Mouse (Mus musculus): ENCODE measurements around the gene Akap17b. TPM values are rescaled to one million over a fixed set of nuclear protein-coding genes. Genes with fewer than 3 reads are reported as not detected.
A peak's percentile ranks its signal among the peaks of the same experiment; 100 is the strongest.

Gene Akap17b
- polyA plus RNA-seq, 1 experiment, result 9.5 TPM

DNA sequence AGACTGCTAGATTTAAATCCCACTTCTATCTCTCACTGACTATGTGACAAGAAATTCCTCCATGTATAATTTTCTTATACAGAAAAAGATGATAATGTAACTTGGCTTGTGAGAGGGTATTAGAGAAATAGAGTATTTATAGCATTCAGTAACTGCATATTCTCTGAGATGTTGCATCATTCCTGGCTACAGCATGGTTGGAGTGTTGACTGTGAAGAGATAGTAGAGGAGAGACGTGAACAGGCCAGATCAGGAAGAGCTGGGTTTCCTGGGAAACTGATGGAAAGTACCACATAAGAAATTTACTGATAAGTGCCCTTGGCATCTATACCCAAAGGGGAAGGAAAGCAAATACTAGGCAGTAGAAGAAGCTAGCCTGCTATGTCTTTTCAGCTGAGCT lies 54.1 kb downstream of the Akap17b start:
- Histone ChIP-seq H3K27ac (ENCODE audit: insufficient read depth, low read length) (no peak overlapping the region), H3K4me1 (ENCODE audit: control insufficient read depth, insufficient read depth, low read length) (peaks cover 2% of the 10 kb centered on the region; the same call in 1 of the 2 replicates), H3K4me3 (ENCODE audit: insufficient read depth, low read length) (no peak overlapping the region)
- TF ChIP-seq CTCF (IDR thresholded peaks at IDR 0.05; ENCODE audit: extremely low read depth, insufficient read depth, low read length) (no peak), POLR2A (IDR thresholded peaks at IDR 0.05; ENCODE audit: extremely low read depth, insufficient read depth, low read length) (no peak)

DNA sequence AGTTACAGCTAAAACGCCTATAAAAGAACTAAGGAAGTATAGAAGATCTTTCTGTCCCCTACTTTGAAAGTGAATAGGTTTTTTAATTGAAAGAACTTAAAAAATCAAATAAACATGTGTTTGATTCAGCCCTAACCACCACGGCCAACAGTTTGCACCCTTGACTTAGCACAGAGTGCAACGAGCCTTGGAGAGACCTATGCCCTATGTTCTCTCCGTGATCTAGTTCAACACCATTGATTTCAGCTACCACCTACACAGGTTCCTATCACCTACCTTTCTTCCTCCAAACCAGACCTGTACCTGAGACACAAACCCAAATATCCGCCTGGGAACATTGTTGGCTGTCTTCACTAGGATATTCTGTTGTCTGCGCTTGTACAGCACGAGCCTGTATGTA lies 54.9 kb downstream of the Akap17b start:
- TF ChIP-seq CTCF (IDR thresholded peaks at IDR 0.05; ENCODE audit: extremely low read depth, insufficient read depth, low read length) (no peak), POLR2A (IDR thresholded peaks at IDR 0.05; ENCODE audit: extremely low read depth, insufficient read depth, low read length) (no peak)
- no peak overlapping the region for H3K4me3 ChIP-seq (ENCODE audit: insufficient read depth, low read length)
- peaks cover 2% of the 10 kb centered on the region; the same call in 1 of the 2 replicates for H3K4me1 ChIP-seq (ENCODE audit: control insufficient read depth, insufficient read depth, low read length)
- H3K27ac ChIP-seq (ENCODE audit: insufficient read depth, low read length), result no peak overlapping the region

DNA sequence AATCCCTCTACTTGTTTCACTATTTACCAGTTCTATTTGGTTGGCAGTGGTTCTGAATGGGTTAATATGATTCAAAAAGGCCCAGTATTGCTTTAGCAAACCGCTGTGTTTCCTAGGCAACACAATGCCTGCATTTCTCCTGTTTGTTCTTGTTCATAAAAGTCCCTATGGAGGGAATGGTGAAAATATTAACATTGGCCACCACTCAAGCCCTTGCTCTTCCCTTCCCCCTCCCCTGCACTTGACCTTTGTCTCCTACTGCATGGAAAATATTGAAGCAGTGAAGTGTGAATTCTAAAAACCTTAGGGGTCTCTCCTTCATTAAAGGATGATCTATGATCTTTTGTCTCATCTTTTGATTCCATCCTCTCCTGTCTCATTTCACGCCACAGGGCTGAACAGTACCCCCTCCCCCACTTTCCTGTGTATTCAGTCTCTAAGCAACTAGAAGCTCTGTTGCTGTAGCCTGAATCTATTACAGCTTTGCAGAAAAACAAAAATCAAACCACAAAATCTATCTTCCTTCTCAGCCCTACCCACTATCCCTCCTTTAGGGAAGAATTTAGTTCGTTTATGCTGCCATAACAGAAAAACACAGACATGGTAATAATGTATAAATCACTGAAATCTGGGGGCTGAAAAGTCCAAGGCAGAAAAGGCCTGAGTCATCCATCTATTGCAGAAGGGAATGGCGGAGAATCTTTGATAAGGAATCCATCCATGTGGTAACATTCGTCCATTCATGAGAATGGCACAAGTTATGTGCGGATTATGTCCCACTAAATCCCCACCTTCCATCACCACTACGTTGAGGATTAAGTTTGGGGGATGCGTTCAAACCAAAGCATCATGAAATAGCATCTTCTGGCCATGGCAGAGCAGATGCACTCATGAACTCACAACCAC lies 57.6 kb downstream of the Akap17b start:
- peaks cover 2% of the 10 kb centered on the region; the same call in 1 of the 2 replicates for H3K4me1 ChIP-seq (ENCODE audit: control insufficient read depth, insufficient read depth, low read length)
- H3K27ac ChIP-seq (ENCODE audit: insufficient read depth, low read length), result peak overlapping the region; percentile 84; the same call in 1 of the 2 replicates
- no peak for TF ChIP-seq CTCF (IDR thresholded peaks at IDR 0.05; ENCODE audit: extremely low read depth, insufficient read depth, low read length)
- no peak for TF ChIP-seq POLR2A (IDR thresholded peaks at IDR 0.05; ENCODE audit: extremely low read depth, insufficient read depth, low read length)
- H3K4me3 ChIP-seq (ENCODE audit: insufficient read depth, low read length), result no peak overlapping the region

DNA sequence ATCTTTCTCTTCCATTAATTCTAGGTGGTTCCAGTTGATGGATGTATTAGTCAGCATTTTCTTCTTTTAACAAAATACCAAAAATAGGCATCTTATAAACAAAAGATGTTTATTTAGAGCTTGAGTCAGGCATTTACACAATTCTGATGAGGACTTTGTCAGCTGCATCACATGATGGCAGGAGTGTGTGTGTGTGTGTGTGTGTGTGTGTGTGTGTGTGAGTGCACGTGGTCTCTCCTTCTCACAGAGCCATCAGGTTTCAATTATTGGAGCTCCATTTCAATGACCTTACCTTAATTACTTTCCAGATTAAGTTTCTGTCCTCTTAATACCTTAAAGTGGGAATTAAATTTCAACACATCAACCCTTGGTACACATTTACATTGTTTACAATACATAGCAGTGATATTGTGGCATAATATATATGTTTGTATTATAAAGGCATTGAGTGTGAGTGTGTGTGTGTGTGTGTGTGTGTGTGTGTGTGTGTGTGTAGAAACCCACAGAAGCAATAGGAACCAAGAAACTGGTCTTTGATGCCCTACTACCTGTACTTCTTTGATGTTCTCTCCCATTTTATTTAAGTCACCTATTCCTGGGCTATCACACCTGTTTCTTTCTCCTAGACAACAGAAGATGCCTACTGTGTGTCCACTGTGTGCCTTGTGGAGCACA lies 58.4 kb downstream of the Akap17b start:
- peaks cover 2% of the 10 kb centered on the region; the same call in 1 of the 2 replicates for H3K4me1 ChIP-seq (ENCODE audit: control insufficient read depth, insufficient read depth, low read length)
- no peak overlapping the region for H3K27ac ChIP-seq (ENCODE audit: insufficient read depth, low read length)
- H3K4me3 ChIP-seq (ENCODE audit: insufficient read depth, low read length), result no peak overlapping the region
- no peak for TF ChIP-seq POLR2A (IDR thresholded peaks at IDR 0.05; ENCODE audit: extremely low read depth, insufficient read depth, low read length)
- no peak for TF ChIP-seq CTCF (IDR thresholded peaks at IDR 0.05; ENCODE audit: extremely low read depth, insufficient read depth, low read length)

DNA sequence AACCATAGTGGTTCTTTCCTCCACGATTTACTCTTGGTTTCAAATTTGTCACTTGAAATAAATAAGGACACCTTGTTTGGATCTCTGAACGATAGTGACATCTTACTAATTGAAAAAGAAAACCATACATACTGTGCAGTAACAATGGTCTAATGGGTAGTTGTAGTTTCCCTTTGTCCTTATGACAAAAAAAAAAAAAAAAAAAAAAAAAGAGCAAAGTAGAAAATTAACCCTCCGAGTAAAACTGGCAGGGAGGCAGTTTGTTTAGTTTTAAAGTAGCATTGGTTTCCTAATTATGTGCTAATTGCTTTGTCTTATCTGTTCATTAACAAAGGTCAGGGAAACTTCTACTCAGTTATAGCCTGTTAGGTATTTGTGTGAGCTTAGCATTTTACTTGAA lies 83.1 kb downstream of the Akap17b start:
- H3K27ac ChIP-seq (ENCODE audit: insufficient read depth, low read length), result no peak overlapping the region
- TF ChIP-seq POLR2A (IDR thresholded peaks at IDR 0.05; ENCODE audit: extremely low read depth, insufficient read depth, low read length) (no peak), CTCF (IDR thresholded peaks at IDR 0.05; ENCODE audit: extremely low read depth, insufficient read depth, low read length) (no peak)
- no peaks in the 10 kb centered on the region for H3K4me1 ChIP-seq (ENCODE audit: control insufficient read depth, insufficient read depth, low read length)
- H3K4me3 ChIP-seq (ENCODE audit: insufficient read depth, low read length), result no peak overlapping the region

DNA sequence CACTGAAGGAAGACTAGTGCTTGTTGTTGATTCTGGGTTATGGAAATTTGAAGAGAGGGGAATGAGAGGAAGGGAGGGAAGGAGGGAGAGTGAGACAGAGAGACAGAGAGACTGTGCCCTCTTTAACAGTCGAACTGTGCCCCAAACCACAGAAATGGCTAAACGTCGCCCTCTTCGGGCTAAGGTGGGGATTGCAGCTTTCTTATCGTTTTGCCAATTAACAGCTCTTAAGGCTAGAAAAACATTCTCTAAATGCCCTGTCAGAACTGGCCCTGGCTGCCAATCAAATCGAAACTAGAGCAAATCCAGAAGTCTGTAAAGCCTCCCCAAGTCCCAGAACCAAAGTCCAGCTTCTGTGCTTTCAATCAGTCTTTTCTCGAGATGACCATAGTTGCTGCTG lies 83.5 kb downstream of the Akap17b start:
- no peak overlapping the region for H3K27ac ChIP-seq (ENCODE audit: insufficient read depth, low read length)
- H3K4me3 ChIP-seq (ENCODE audit: insufficient read depth, low read length), result no peak overlapping the region
- no peaks in the 10 kb centered on the region for H3K4me1 ChIP-seq (ENCODE audit: control insufficient read depth, insufficient read depth, low read length)
- TF ChIP-seq CTCF (IDR thresholded peaks at IDR 0.05; ENCODE audit: extremely low read depth, insufficient read depth, low read length) (peak; percentile 72), POLR2A (IDR thresholded peaks at IDR 0.05; ENCODE audit: extremely low read depth, insufficient read depth, low read length) (no peak)

DNA sequence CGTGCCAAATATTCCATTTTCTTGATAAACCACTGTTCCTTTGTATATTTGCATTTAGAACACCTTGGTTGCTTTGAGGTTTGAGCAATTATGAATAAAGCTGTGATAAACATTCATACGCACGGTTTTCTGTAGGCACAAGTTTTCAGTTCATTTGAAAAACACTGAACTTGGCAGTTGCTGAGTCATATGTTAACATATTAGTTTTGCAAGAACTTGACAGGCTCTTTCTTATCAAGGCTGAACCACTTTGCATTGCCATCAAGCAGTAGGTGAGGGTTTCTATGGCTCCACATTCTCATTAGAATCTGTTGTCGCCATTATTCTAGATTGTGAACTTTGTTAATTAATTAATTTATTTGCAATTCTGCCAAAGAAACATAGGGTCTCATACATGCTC lies 85.0 kb downstream of the Akap17b start:
- no peaks in the 10 kb centered on the region for H3K4me1 ChIP-seq (ENCODE audit: control insufficient read depth, insufficient read depth, low read length)
- H3K4me3 ChIP-seq (ENCODE audit: insufficient read depth, low read length), result no peak overlapping the region
- no peak overlapping the region for H3K27ac ChIP-seq (ENCODE audit: insufficient read depth, low read length)
- no peak for TF ChIP-seq CTCF (IDR thresholded peaks at IDR 0.05; ENCODE audit: extremely low read depth, insufficient read depth, low read length)
- TF ChIP-seq POLR2A (IDR thresholded peaks at IDR 0.05; ENCODE audit: extremely low read depth, insufficient read depth, low read length), result no peak

Other genes with a start within 250 kb of the Akap17b start
- gene Gm6268, start 244.1 kb downstream of the Akap17b start, polyA plus RNA-seq (2012; rRNA removed), result not detected in 2 replicates
- gene Gm14569, start 153.6 kb downstream of the Akap17b start, polyA plus RNA-seq (2012; rRNA removed), result 0.90 and 1.4 TPM in 2 replicates
- 209 and 234 TPM in 2 replicates for gene Pgrmc1, start 47.2 kb downstream of the Akap17b start, polyA plus RNA-seq (2012; rRNA removed)
- gene Slc25a43, start 98.3 kb upstream of the Akap17b start, polyA plus RNA-seq (2012; rRNA removed), result 0.44 and 0.81 TPM in 2 replicates
- 418 and 428 TPM in 2 replicates for gene Slc25a5, start 150.3 kb upstream of the Akap17b start, polyA plus RNA-seq (2012; rRNA removed)
- 41.1 and 44.7 TPM in 2 replicates for gene Ube2a, start 228.5 kb upstream of the Akap17b start, polyA plus RNA-seq (2012; rRNA removed)
- 23.2 and 26.0 TPM in 2 replicates for gene C330007P06Rik, start 228.7 kb upstream of the Akap17b start, polyA plus RNA-seq (2012; rRNA removed)

Data from cortical plate, adult 2 months (tissue).